Mouse (Mus musculus) forebrain, embryonic 10.5 days (tissue): ENCODE measurements around the gene Crtc3. TPM values are rescaled to one million over a fixed set of nuclear protein-coding genes. Genes with fewer than 3 reads are reported as not detected.

ENCODE experiments used
- DNase-seq: peaks from one replicate; pipeline ENCODE4 v3.0.0-alpha.2; 2017; ENCODE audit warnings: low spot score; ENCODE audit errors: extremely low spot score
- H3K27ac ChIP-seq: fragments of 300-500 bp; sonication (generic); 2 replicates; pipeline ENCODE4 v1.5.1; 2016; ENCODE audit warnings: mild to moderate bottlenecking
- H3K27me3 ChIP-seq: fragments of 300-500 bp; sonication (generic); 2 replicates; pipeline ENCODE4 v1.6.1; 2016; ENCODE audit warnings: mild to moderate bottlenecking; ENCODE audit not compliant: poor library complexity, severe bottlenecking
- H3K36me3 ChIP-seq: fragments of 300-500 bp; sonication (generic); replicated peaks from 2 replicates; pipeline ENCODE4 v1.6.1; 2016; ENCODE audit warnings: mild to moderate bottlenecking, moderate library complexity
- H3K4me1 ChIP-seq: fragments of 300-500 bp; sonication (generic); 2 replicates; pipeline ENCODE4 v1.6.1; 2016
- H3K4me3 ChIP-seq: fragments of 300-500 bp; sonication (generic); 2 replicates; pipeline ENCODE4 v1.5.1; 2016; ENCODE audit warnings: mild to moderate bottlenecking, moderate library complexity
- H3K9me3 ChIP-seq: fragments of 300-500 bp; sonication (generic); 2 replicates; pipeline ENCODE4 v1.6.1; 2016; ENCODE audit warnings: mild to moderate bottlenecking, moderate library complexity
- WGBS: fragments of 180-500 bp; shearing (Covaris S2); methylation state at CpG from one replicate; pipeline ENCODE4 v1.1.7; 2016; 5-methylcytosine and 5-hydroxymethylcytosine counted together
- polyA plus RNA-seq: library from polyadenylated mRNA; unstranded; fragments of >200 nt; fragmentation: Nextera tagmentation; extraction: Ambion mirVana; gene quantifications from 2 replicates; pipeline ENCODE4 v1.2.1, GENCODE M21; 2016

The Crtc3 gene
- polyA plus RNA-seq, 1 experiment from 2014 or later: 9.3 TPM

DNA sequence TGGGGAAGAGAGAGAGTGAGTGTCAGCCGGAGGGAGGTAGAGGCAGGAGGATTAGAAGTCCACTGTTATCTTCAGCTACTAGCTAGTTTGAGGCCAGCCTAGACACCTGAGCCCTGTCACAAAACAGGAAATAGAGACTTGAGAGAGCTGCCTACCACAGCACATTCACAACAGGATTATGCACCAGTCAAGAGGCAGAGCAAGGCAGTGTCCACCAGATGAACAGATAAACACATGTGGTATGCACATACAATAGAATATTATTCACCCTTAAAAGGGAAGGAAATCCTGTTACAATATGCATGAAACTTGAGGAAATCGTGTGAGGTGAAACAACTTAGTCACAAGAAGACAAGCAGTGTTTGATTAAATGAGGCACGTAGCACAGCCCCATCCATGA, 16.4 kb downstream of the Crtc3 start:
- no peak for DNase-seq
- H3K27ac ChIP-seq: no peak overlapping the region
- H3K4me1 ChIP-seq: peaks cover 10% of the 10 kb centered on the region; the same call in 1 of the 2 replicates
- peaks cover 3% of the 10 kb centered on the region; the same call in 1 of the 2 replicates for H3K36me3 ChIP-seq
- H3K27me3 ChIP-seq: no peaks in the 10 kb centered on the region
- no peak overlapping the region for H3K4me3 ChIP-seq
- WGBS: 83% methylated on average over 3 of the region's 3 CpGs
- H3K9me3 ChIP-seq: no peaks in the 10 kb centered on the region

- Histone ChIP-seq H3K27ac (no peak overlapping the region), H3K4me3 (no peak overlapping the region), H3K4me1 (peaks cover 16% of the 10 kb centered on the region; the same call in 1 of the 2 replicates), H3K27me3 (no peaks in the 10 kb centered on the region), H3K9me3 (no peaks in the 10 kb centered on the region), H3K36me3 (0 out of 2 replicates have a peak, but pooled peaks cover 3% of the 10 kb centered on the region)
- no peak for DNase-seq
- 92% methylated on average over 6 of the region's 6 CpGs for WGBS
Measured at GRCm38 (mm10) chr7:80670889-80671288, 17.8 kb downstream of the Crtc3 start.

GRCm38 (mm10) chr7:80667190-80667589, 21.5 kb downstream of the Crtc3 start:
- no peaks in the 10 kb centered on the region for H3K27me3 ChIP-seq
- DNase-seq: no peak
- peak overlapping the region; percentile 49 for H3K27ac ChIP-seq
- H3K4me3 ChIP-seq: no peak overlapping the region
- WGBS: 83% methylated on average over 11 of the region's 11 CpGs
- peaks cover 19% of the 10 kb centered on the region; the same call in 1 of the 2 replicates for H3K4me1 ChIP-seq
- 0 out of 2 replicates have a peak, but pooled peaks cover 3% of the 10 kb centered on the region for H3K36me3 ChIP-seq
- no peaks in the 10 kb centered on the region for H3K9me3 ChIP-seq

DNA sequence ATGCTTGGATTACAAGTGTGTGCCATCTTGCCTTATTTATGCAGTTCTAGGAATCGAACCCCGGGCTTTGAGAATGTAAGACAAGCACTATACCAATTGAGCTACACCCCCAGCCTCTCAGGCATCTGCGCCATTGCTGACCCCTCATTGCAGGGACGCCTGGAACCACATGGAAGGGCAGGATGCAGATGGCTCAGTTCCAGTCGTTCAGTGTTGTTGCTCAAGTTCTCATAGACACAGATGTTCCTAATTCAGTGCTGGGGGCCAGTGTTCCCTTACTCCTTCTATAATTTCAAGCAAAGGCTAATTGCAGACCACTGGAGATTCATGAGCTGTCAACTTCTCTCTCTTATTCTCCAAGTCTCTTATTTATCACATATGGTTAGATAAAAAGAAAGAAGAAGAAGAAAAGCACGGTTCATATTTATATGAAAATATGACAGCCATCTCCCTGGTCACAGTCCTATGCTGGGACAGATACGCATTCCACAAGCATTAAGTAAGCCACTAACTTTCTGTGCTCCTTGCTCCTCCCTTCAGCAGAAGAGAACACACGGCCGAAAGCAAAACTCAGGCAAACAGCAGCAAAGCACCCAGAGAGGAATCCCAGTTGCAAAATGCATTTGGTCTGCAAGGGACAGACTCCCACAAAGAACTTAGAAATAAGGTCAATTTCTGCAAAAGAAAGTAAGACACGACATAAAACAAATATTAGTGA, 22.3 kb downstream of the Crtc3 start:
- peaks cover 19% of the 10 kb centered on the region; the same call in 1 of the 2 replicates for H3K4me1 ChIP-seq
- no peaks in the 10 kb centered on the region for H3K27me3 ChIP-seq
- 72% methylated on average over 10 of the region's 10 CpGs for WGBS
- DNase-seq: no peak
- 0 out of 2 replicates have a peak, but pooled peaks cover 3% of the 10 kb centered on the region for H3K36me3 ChIP-seq
- no peak overlapping the region for H3K27ac ChIP-seq
- H3K9me3 ChIP-seq: no peaks in the 10 kb centered on the region
- no peak overlapping the region for H3K4me3 ChIP-seq

DNA sequence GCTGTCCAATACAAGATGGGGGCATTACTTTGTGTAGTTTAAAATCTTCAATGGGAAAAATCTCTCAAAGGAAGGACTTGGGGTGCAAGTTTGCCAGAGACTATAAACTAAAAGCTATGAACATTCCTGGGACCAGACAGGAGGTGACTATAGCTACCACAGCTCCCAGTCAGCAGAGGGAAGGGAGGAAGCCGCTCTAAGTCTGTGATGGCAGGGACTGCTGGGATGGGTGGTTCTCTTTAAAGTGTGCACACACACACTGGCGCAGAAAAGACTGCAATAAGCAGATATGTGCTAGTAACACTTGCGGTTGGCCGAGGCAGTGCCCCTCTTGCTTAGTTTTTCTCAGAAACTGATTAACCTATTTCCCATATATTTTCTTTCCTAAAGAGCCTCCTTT, 27.6 kb downstream of the Crtc3 start:
- Histone ChIP-seq H3K27ac (no peak overlapping the region), H3K27me3 (no peaks in the 10 kb centered on the region), H3K4me1 (peaks cover 4% of the 10 kb centered on the region; the same call in 1 of the 2 replicates), H3K9me3 (no peaks in the 10 kb centered on the region), H3K4me3 (no peak overlapping the region), H3K36me3 (no peaks in the 10 kb centered on the region)
- DNase-seq: no peak
- 88% methylated on average over 4 of the region's 4 CpGs for WGBS

DNA sequence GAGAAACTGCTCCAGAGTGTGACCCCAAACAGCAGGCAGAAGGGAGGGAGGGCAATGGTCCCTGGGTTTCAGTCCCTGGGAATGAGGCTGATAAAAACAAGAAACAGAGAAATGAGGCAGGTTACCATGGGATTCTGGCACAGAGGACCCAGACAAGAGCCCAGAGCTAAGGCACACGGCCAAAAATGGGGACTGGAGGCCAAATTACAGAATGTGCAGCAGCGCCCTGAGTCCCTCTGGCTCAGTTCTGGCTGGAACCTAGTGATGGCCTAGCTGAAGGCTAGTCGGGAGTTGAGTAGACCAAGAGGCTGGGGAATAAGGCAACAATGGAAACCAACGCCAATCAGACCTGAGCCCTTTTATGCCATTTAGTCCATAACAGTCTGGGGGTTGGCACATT, 28.1 kb downstream of the Crtc3 start:
- no peak for DNase-seq
- Histone ChIP-seq H3K9me3 (no peaks in the 10 kb centered on the region), H3K27ac (no peak overlapping the region), H3K27me3 (no peaks in the 10 kb centered on the region), H3K4me1 (peaks cover 4% of the 10 kb centered on the region; the same call in 1 of the 2 replicates), H3K4me3 (no peak overlapping the region), H3K36me3 (no peaks in the 10 kb centered on the region)
- WGBS: 85% methylated on average over 4 of the region's 4 CpGs

DNA sequence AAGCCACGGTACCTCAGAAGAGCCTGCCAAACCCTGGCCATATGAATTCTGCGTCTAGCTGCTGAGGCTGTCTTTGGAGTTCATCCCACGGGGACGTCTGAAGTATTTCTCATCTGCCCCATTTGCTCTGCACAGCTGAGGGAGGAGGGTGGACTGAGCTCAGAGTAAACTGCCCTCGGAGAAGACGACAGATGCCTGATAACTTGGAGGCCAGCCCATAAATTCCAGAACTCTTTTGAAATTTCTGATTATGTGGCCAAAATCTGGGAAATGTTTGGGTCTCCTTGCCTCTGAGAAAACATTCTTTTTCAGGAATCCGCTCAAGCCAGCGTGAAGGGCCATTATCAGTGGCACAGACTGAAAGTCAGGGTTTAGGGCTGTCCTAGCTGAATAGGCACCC, 30.8 kb downstream of the Crtc3 start:
- no peak overlapping the region for H3K4me3 ChIP-seq
- peaks cover 14% of the 10 kb centered on the region for H3K4me1 ChIP-seq
- WGBS: 90% methylated on average over 8 of the region's 8 CpGs
- H3K27ac ChIP-seq: no peak overlapping the region
- H3K36me3 ChIP-seq: no peaks in the 10 kb centered on the region
- H3K9me3 ChIP-seq: no peaks in the 10 kb centered on the region
- H3K27me3 ChIP-seq: no peaks in the 10 kb centered on the region
- no peak for DNase-seq

- H3K36me3 ChIP-seq: no peaks in the 10 kb centered on the region
- 87% methylated on average over 6 of the region's 6 CpGs for WGBS
- no peaks in the 10 kb centered on the region for H3K9me3 ChIP-seq
- H3K27ac ChIP-seq: no peak overlapping the region
- no peak overlapping the region for H3K4me3 ChIP-seq
- DNase-seq: no peak
- H3K27me3 ChIP-seq: no peaks in the 10 kb centered on the region
- H3K4me1 ChIP-seq: peaks cover 25% of the 10 kb centered on the region
Measured at GRCm38 (mm10) chr7:80655350-80656013, 33.2 kb downstream of the Crtc3 start.

DNA sequence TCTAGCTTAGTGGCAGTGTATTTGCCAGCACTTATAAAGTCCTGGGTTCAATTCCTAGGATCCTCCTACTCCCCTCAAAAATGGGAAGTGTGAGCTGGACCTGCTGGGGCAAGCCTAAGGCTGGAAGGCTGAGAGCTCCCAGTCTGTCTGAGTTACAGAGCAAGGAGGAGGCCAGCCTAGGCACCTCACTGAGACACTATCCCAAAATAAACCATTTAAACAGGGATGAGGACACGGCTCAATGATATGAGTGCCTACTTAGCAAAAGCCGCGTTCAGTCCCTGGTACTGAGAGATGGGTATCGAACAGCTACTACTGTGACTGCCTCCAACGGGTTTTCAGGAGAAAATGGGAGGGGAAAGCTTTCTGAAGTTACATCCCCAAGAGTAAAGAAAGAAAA, 33.8 kb downstream of the Crtc3 start:
- Histone ChIP-seq H3K27me3 (no peaks in the 10 kb centered on the region), H3K4me3 (no peak overlapping the region), H3K36me3 (no peaks in the 10 kb centered on the region), H3K27ac (no peak overlapping the region), H3K4me1 (peaks cover 25% of the 10 kb centered on the region), H3K9me3 (no peaks in the 10 kb centered on the region)
- 84% methylated on average over 5 of the region's 5 CpGs for WGBS
- DNase-seq: no peak

- Histone ChIP-seq H3K4me1 (peaks cover 25% of the 10 kb centered on the region), H3K27me3 (no peaks in the 10 kb centered on the region), H3K9me3 (no peaks in the 10 kb centered on the region), H3K27ac (no peak overlapping the region), H3K36me3 (no peaks in the 10 kb centered on the region), H3K4me3 (no peak overlapping the region)
- 90% methylated on average over 7 of the region's 7 CpGs for WGBS
- no peak for DNase-seq
Measured at GRCm38 (mm10) chr7:80654393-80654792, 34.3 kb downstream of the Crtc3 start.

GRCm38 (mm10) chr7:80653971-80654370, 34.7 kb downstream of the Crtc3 start:
- Histone ChIP-seq H3K36me3 (no peaks in the 10 kb centered on the region), H3K27ac (no peak overlapping the region), H3K9me3 (no peaks in the 10 kb centered on the region), H3K27me3 (no peaks in the 10 kb centered on the region), H3K4me1 (peaks cover 25% of the 10 kb centered on the region), H3K4me3 (no peak overlapping the region)
- WGBS: 92% methylated on average over 7 of the region's 7 CpGs
- no peak for DNase-seq

DNA sequence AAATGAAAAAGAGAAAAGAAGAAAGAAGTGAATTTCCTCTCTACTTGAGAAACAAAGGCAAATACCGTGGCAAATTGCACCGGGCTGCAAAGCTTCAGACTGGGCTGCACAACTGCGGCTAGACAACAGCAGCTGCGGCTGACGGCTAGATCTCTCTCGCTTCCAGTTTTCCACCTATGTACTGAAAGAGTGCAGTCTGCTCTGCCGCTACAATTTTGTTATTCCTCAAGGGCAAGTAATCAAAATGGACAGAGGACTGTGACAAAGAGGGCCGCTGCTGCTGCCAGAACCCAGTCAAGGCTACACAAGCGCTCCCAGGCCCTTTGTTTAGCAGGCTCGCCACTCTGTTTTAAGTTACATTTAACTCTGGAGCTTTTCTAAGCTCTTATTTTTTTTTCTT, 35.6 kb downstream of the Crtc3 start:
- Histone ChIP-seq H3K4me3 (no peak overlapping the region), H3K27ac (peak overlapping the region; percentile 72), H3K27me3 (no peaks in the 10 kb centered on the region), H3K9me3 (no peaks in the 10 kb centered on the region), H3K36me3 (no peaks in the 10 kb centered on the region), H3K4me1 (peaks cover 25% of the 10 kb centered on the region)
- WGBS: 83% methylated on average over 10 of the region's 10 CpGs
- no peak for DNase-seq

- no peak for DNase-seq
- no peaks in the 10 kb centered on the region for H3K36me3 ChIP-seq
- 61% methylated on average over 5 of the region's 5 CpGs for WGBS
- no peak overlapping the region for H3K4me3 ChIP-seq
- peak overlapping the region; percentile 72 for H3K27ac ChIP-seq
- H3K9me3 ChIP-seq: no peaks in the 10 kb centered on the region
- H3K4me1 ChIP-seq: peaks cover 25% of the 10 kb centered on the region
- H3K27me3 ChIP-seq: no peaks in the 10 kb centered on the region
Measured at GRCm38 (mm10) chr7:80652289-80652688, 36.4 kb downstream of the Crtc3 start.
